Mouse (Mus musculus) MEL (cell line): Measurements from ENCODE around the gene Prox2. TPM values are rescaled to one million over a fixed set of nuclear protein-coding genes. Genes with fewer than 3 reads are reported as not detected.

Experiments
- DNase-seq: peaks from one replicate; pipeline ENCODE4 v3.0.0; 2011; ENCODE audit warnings: low read depth, low spot score
- H3K27ac ChIP-seq: 2 replicates; pipeline ENCODE4 v1.5.1; 2012; ENCODE audit warnings: low read depth, mild to moderate bottlenecking, control low read depth, low read length, moderate library complexity; ENCODE audit not compliant: control insufficient read depth
- H3K27me3 ChIP-seq, 2 experiments: fragments of 150-350 bp in 1 of 2; sonication (generic) in 1 of 2; 2 replicates each; pipeline ENCODE4 v1.6.1; 2012; ENCODE audit warnings: low read length in 2 of 2, mild to moderate bottlenecking in 2 of 2, improper control_type of control experiment in 1 of 2, moderate library complexity in 1 of 2; ENCODE audit not compliant: insufficient read depth in 2 of 2, control insufficient read depth in 1 of 2
- H3K36me3 ChIP-seq, 2 experiments: 2 replicates each; pipeline ENCODE4 v1.6.1; 2012 to 2014; ENCODE audit warnings: low read length in 2 of 2, improper control_type of control experiment in 1 of 2, inconsistent platforms in 1 of 2, mild to moderate bottlenecking in 1 of 2; ENCODE audit not compliant: insufficient read depth in 2 of 2, control insufficient read depth in 1 of 2
- H3K4me1 ChIP-seq, 2 experiments: fragments of 150-350 bp in 1 of 2; sonication (generic) in 1 of 2; 2 replicates each; pipeline ENCODE4 v1.6.1; 2012; ENCODE audit warnings: low read length in 2 of 2, improper control_type of control experiment in 1 of 2, mild to moderate bottlenecking in 1 of 2; ENCODE audit not compliant: insufficient read depth in 2 of 2, control insufficient read depth in 1 of 2
- H3K4me3 ChIP-seq, 2 experiments: fragments of 150-350 bp in 1 of 2; sonication (generic) in 1 of 2; 2 replicates each; pipeline ENCODE4 v1.5.1; 2012; ENCODE audit warnings: low read depth in 2 of 2, low read length in 2 of 2, mild to moderate bottlenecking in 2 of 2, moderate library complexity in 2 of 2, control low read depth in 1 of 2, improper control_type of control experiment in 1 of 2; ENCODE audit not compliant: control insufficient read depth in 1 of 2, insufficient read depth in 1 of 2
- H3K79me2 ChIP-seq: 2 replicates; pipeline ENCODE4 v1.6.1; 2012; ENCODE audit warnings: mild to moderate bottlenecking, low read length, moderate library complexity; ENCODE audit not compliant: control insufficient read depth, poor library complexity, insufficient read depth
- H3K9ac ChIP-seq: 2 replicates; pipeline ENCODE4 v1.6.1; 2012; ENCODE audit warnings: low read depth, mild to moderate bottlenecking, control low read depth, low read length, moderate library complexity; ENCODE audit not compliant: control insufficient read depth, poor library complexity, severe bottlenecking
- H3K9me3 ChIP-seq: fragments of 150-350 bp; sonication (generic); replicated peaks from 2 replicates; pipeline ENCODE4 v1.6.1; 2012; ENCODE audit warnings: mild to moderate bottlenecking, low read length, improper control_type of control experiment, moderate library complexity; ENCODE audit not compliant: insufficient read depth
- BHLHE40 ChIP-seq: IDR thresholded peaks from 2 replicates; pipeline ENCODE4 v1.6.1; 2012; ENCODE audit warnings: low read depth, mild to moderate bottlenecking, inconsistent platforms, low read length, improper control_type of control experiment, borderline replicate concordance
- CHD1 ChIP-seq: IDR thresholded peaks from 2 replicates; pipeline ENCODE4 v1.6.1; 2012; ENCODE audit warnings: low read depth, mild to moderate bottlenecking, inconsistent platforms, low read length, improper control_type of control experiment
- CHD2 ChIP-seq: IDR thresholded peaks from 2 replicates; pipeline ENCODE4 v1.6.1; 2011; ENCODE audit warnings: low read length, improper control_type of control experiment
- CTCF ChIP-seq, 3 experiments: IDR thresholded peaks in 2 of 3; conservative IDR thresholded peaks in 1 of 3; 2 replicates each; pipeline ENCODE4 v1.5.1; 2011 to 2012; ENCODE audit warnings: low read length in 3 of 3, low read depth in 2 of 3, mild to moderate bottlenecking in 2 of 3, improper control_type of control experiment in 1 of 3, inconsistent platforms in 1 of 3, mixed read lengths in 1 of 3, moderate library complexity in 1 of 3; ENCODE audit not compliant: control insufficient read depth in 1 of 3, insufficient read depth in 1 of 3, poor library complexity in 1 of 3, severe bottlenecking in 1 of 3
- E2F4 ChIP-seq: IDR thresholded peaks from 2 replicates; pipeline ENCODE4 v1.6.1; 2011; ENCODE audit warnings: low read depth, low read length, improper control_type of control experiment, borderline replicate concordance
- ELF1 ChIP-seq: IDR thresholded peaks from 2 replicates; pipeline ENCODE4 v1.6.1; 2014; ENCODE audit warnings: low read depth, mild to moderate bottlenecking, inconsistent platforms, low read length, improper control_type of control experiment, moderate library complexity
- EP300 ChIP-seq, 2 experiments: IDR thresholded peaks; 2 replicates each; pipeline ENCODE4 v1.6.1; 2011; ENCODE audit warnings: improper control_type of control experiment in 2 of 2, low read length in 2 of 2, low read depth in 1 of 2, mild to moderate bottlenecking in 1 of 2
- ETS1 ChIP-seq: IDR thresholded peaks from 2 replicates; pipeline ENCODE4 v1.6.1; 2012; ENCODE audit warnings: low read depth, mild to moderate bottlenecking, inconsistent platforms, low read length, improper control_type of control experiment, moderate library complexity
- GABPA ChIP-seq: IDR thresholded peaks from 2 replicates; pipeline ENCODE4 v1.6.1; 2012; ENCODE audit warnings: low read depth, mild to moderate bottlenecking, inconsistent platforms, low read length, improper control_type of control experiment, moderate library complexity
- GATA1 ChIP-seq: IDR thresholded peaks from 2 replicates; pipeline ENCODE4 v1.6.1; 2011; ENCODE audit warnings: low read depth, low read length, improper control_type of control experiment
- HCFC1 ChIP-seq: IDR thresholded peaks from 2 replicates; pipeline ENCODE4 v1.6.1; 2012; ENCODE audit warnings: low read depth, mild to moderate bottlenecking, inconsistent platforms, low read length, improper control_type of control experiment, moderate library complexity
- JUND ChIP-seq: IDR thresholded peaks from 2 replicates; pipeline ENCODE4 v1.6.1; 2011; ENCODE audit warnings: low read depth, mild to moderate bottlenecking, improper control_type of control experiment, low read length
- KAT2A ChIP-seq: conservative IDR thresholded peaks from 2 replicates; pipeline ENCODE4 v1.6.1; 2012; ENCODE audit warnings: low read depth, low read length, improper control_type of control experiment, inconsistent platforms
- MAX ChIP-seq: IDR thresholded peaks from 2 replicates; pipeline ENCODE4 v1.6.1; 2011; ENCODE audit warnings: low read length, improper control_type of control experiment
- MAZ ChIP-seq: IDR thresholded peaks from 2 replicates; pipeline ENCODE4 v1.6.1; 2012; ENCODE audit warnings: low read depth, mild to moderate bottlenecking, inconsistent platforms, low read length, improper control_type of control experiment
- MEF2A ChIP-seq: IDR thresholded peaks from 2 replicates; pipeline ENCODE4 v1.6.1; 2014; ENCODE audit warnings: low read depth, mild to moderate bottlenecking, inconsistent platforms, low read length, improper control_type of control experiment; ENCODE audit not compliant: poor library complexity, insufficient replicate concordance, severe bottlenecking; ENCODE audit errors: extremely low read depth
- MXI1 ChIP-seq: IDR thresholded peaks from 2 replicates; pipeline ENCODE4 v1.6.1; 2011; ENCODE audit warnings: mild to moderate bottlenecking, low read depth, low read length, improper control_type of control experiment
- MYB ChIP-seq: IDR thresholded peaks from 2 replicates; pipeline ENCODE4 v1.6.1; 2011; ENCODE audit warnings: mild to moderate bottlenecking, low read depth, low read length, improper control_type of control experiment
- MYC ChIP-seq: IDR thresholded peaks from 2 replicates; pipeline ENCODE4 v1.6.1; 2011; ENCODE audit warnings: low read depth, mild to moderate bottlenecking, low read length, improper control_type of control experiment, moderate library complexity
- NELFE ChIP-seq: IDR thresholded peaks from 2 replicates; pipeline ENCODE4 v1.6.1; 2011; ENCODE audit warnings: low read depth, low read length, improper control_type of control experiment
- POLR2AphosphoS2 ChIP-seq: IDR thresholded peaks from 2 replicates; pipeline ENCODE4 v1.6.1; 2011; ENCODE audit warnings: low read length, improper control_type of control experiment
- POLR2AphosphoS5 ChIP-seq: IDR thresholded peaks from 2 replicates; pipeline ENCODE4 v1.6.1; 2012; ENCODE audit warnings: low read depth, borderline replicate concordance, mild to moderate bottlenecking, inconsistent platforms, low read length, moderate library complexity, mixed read lengths
- RAD21 ChIP-seq: IDR thresholded peaks from 2 replicates; pipeline ENCODE4 v1.6.1; 2011; ENCODE audit warnings: mild to moderate bottlenecking, low read depth, low read length, improper control_type of control experiment
- RCOR1 ChIP-seq: IDR thresholded peaks from 2 replicates; pipeline ENCODE4 v1.6.1; 2012; ENCODE audit warnings: low read depth, mild to moderate bottlenecking, inconsistent platforms, low read length, improper control_type of control experiment
- SIN3A ChIP-seq: IDR thresholded peaks from 2 replicates; pipeline ENCODE4 v1.6.1; 2012; ENCODE audit warnings: low read length, improper control_type of control experiment, inconsistent platforms
- SMC3 ChIP-seq: IDR thresholded peaks from 2 replicates; pipeline ENCODE4 v1.6.1; 2011; ENCODE audit warnings: low read depth, low read length, improper control_type of control experiment
- TBP ChIP-seq: IDR thresholded peaks from 2 replicates; pipeline ENCODE4 v1.8.0; 2011; ENCODE audit warnings: low read depth, low read length, improper control_type of control experiment
- TCF12 ChIP-seq: IDR thresholded peaks from 2 replicates; pipeline ENCODE4 v1.6.1; 2014; ENCODE audit warnings: low read depth, mild to moderate bottlenecking, inconsistent platforms, low read length, improper control_type of control experiment, moderate library complexity
- UBTF ChIP-seq: IDR thresholded peaks from 2 replicates; pipeline ENCODE4 v1.6.1; 2012; ENCODE audit warnings: low read depth, mild to moderate bottlenecking, inconsistent platforms, low read length, improper control_type of control experiment, moderate library complexity, borderline replicate concordance; ENCODE audit not compliant: insufficient read depth
- USF1 ChIP-seq: IDR thresholded peaks from 2 replicates; pipeline ENCODE4 v1.6.1; 2014; ENCODE audit warnings: low read depth, mild to moderate bottlenecking, inconsistent platforms, low read length, improper control_type of control experiment, moderate library complexity
- ZC3H11A ChIP-seq: IDR thresholded peaks from 2 replicates; pipeline ENCODE4 v1.6.1; 2012; ENCODE audit warnings: low read depth, mild to moderate bottlenecking, inconsistent platforms, low read length, improper control_type of control experiment
- ZKSCAN1 ChIP-seq: IDR thresholded peaks from 2 replicates; pipeline ENCODE4 v1.6.1; 2012; ENCODE audit warnings: low read depth, mild to moderate bottlenecking, inconsistent platforms, low read length, improper control_type of control experiment, moderate library complexity
- ZMIZ1 ChIP-seq: IDR thresholded peaks from 2 replicates; pipeline ENCODE4 v1.6.1; 2012; ENCODE audit warnings: low read depth, mild to moderate bottlenecking, inconsistent platforms, low read length, improper control_type of control experiment, moderate library complexity
- ZNF384 ChIP-seq: IDR thresholded peaks from 2 replicates; pipeline ENCODE4 v1.6.1; 2012; ENCODE audit warnings: low read depth, mild to moderate bottlenecking, inconsistent platforms, low read length, improper control_type of control experiment
- polyA plus RNA-seq, 2 experiments: library from polyadenylated mRNA; stranded (reverse) in 1 of 2; unstranded in 1 of 2; fragments of >175 nt in 1 of 2; fragments of >200 nt in 1 of 2; gene quantifications; 2 replicates each; pipeline versions ENCODE4 v1.2.1 to v1.2.4; 2012; ENCODE audit warnings: low replicate concordance in 2 of 2, low read depth in 1 of 2; ENCODE audit not compliant: insufficient read length in 2 of 2, insufficient read depth in 1 of 2, missing spikeins in 1 of 2
- total RNA-seq: library from RNA; depleted of rRNA; stranded (reverse); fragments of 300-350 nt; gene quantifications from 2 replicates; pipeline ENCODE4 v1.2.3, GENCODE M21; 2012; rRNA removed

The Prox2 gene
- 1.6 and 3.1 TPM in 2 replicates for total RNA-seq
- 1 to 10 TPM in 1 of 2 experiments, not detected in 1; 3.6 TPM for polyA plus RNA-seq

GRCm38 (mm10) chr12:85110698-85111592 lies at the start of gene Prox2, which contains the start of gene Dlst:
Prox2 (minus strand) TSS chr12:85110759.
Dlst (plus strand) TSS chr12:85110833.
- Histone ChIP-seq H3K9ac (peak within 1 kb of the TSS; percentile 93), H3K9me3 (no peaks in the 10 kb centered on the region), H3K4me1 (peaks cover 11 to 29% of the 10 kb centered on the region in 2 experiments), H3K27me3 (no peaks in the 10 kb centered on the region), H3K4me3 (peak within 1 kb of the TSS; percentile 83 to 94), H3K27ac (peak within 1 kb of the TSS; percentile 95), H3K79me2 (peaks cover 53% of the 10 kb centered on the region), H3K36me3 (peaks cover 4 to 29% of the 10 kb centered on the region in 2 experiments)
- DNase-seq, result peak; percentile 91
- no peak for TF ChIP-seq USF1
- TF ChIP-seq MYB, result no peak
- TF ChIP-seq SMC3, result no peak
- peak; percentile 61; the same call in 1 of the 2 replicates for TF ChIP-seq TCF12
- no peak for TF ChIP-seq ZC3H11A
- TF ChIP-seq MYC, result peak; percentile 25; the same call in 1 of the 2 replicates
- TF ChIP-seq JUND, result no peak
- peak; percentile 11; the same call in 1 of the 2 replicates for TF ChIP-seq ETS1
- peak; percentile 19; the same call in 1 of the 2 replicates for TF ChIP-seq KAT2A
- peak; percentile 66 for TF ChIP-seq MXI1
- 0 out of 6 replicates have a peak, but pooled peaks of 1 of the 3 experiments have one; percentile 6 for TF ChIP-seq CTCF (IDR thresholded peaks at IDR 0.05 in 2 of 3, conservative IDR thresholded peaks at IDR 0.05 in 1 of 3; ENCODE audit: control insufficient read depth in 1 of 3, insufficient read depth in 1 of 3, low read depth in 2 of 3, low read length in 3 of 3, poor library complexity in 1 of 3, severe bottlenecking in 1 of 3)
- TF ChIP-seq GABPA, result no peak
- no peak for TF ChIP-seq ZKSCAN1
- TF ChIP-seq HCFC1, result peak; percentile 89
- peak; percentile 87 for TF ChIP-seq POLR2AphosphoS2
- peak; percentile 56; the same call in 1 of the 2 replicates for TF ChIP-seq UBTF
- TF ChIP-seq E2F4, result no peak
- no peak for TF ChIP-seq MAX
- TF ChIP-seq ZMIZ1, result peak; percentile 80
- TF ChIP-seq POLR2AphosphoS5, result no peak
- peak; percentile 58; the same call in 1 of the 2 replicates for TF ChIP-seq ELF1
- TF ChIP-seq GATA1, result no peak
- TF ChIP-seq CHD1, result peak; percentile 99
- TF ChIP-seq EP300 (IDR thresholded peaks at IDR 0.05; ENCODE audit: low read depth in 1 of 2, low read length in 2 of 2), result no peak
- TF ChIP-seq TBP, result peak; percentile 54; the same call in 1 of the 2 replicates
- peak; percentile 65; the same call in 1 of the 2 replicates for TF ChIP-seq SIN3A
- TF ChIP-seq CHD2, result no peak
- TF ChIP-seq RCOR1, result no peak; the same call in 1 of the 2 replicates
- no peak for TF ChIP-seq RAD21
- TF ChIP-seq MEF2A, result no peak
- peak; percentile 30; the same call in 1 of the 2 replicates for TF ChIP-seq ZNF384
- TF ChIP-seq MAZ, result peak; percentile 52; the same call in 1 of the 2 replicates
- no peak for TF ChIP-seq BHLHE40
- peak; percentile 91 for TF ChIP-seq NELFE
